Mouse (Mus musculus): ENCODE data around the gene Capn8.

- TF ChIP-seq CTCF (IDR thresholded peaks at IDR 0.05; ENCODE audit: low read depth), result no peak
- TF ChIP-seq EP300 (IDR thresholded peaks at IDR 0.05; ENCODE audit: low read depth), result no peak
Measured at GRCm38 (mm10) chr1:182525601-182526000, 39.2 kb upstream of the Capn8 start.

All from liver, postnatal 0 days (tissue).